Mouse (Mus musculus) spleen, adult 2 months (tissue): ENCODE results near the gene Arntl.

Source experiments
- CTCF ChIP-seq: fragments of 200-500 bp; IDR thresholded peaks from 2 replicates; pipeline ENCODE4 v1.5.1; 2011; ENCODE audit warnings: mild to moderate bottlenecking, inconsistent platforms; ENCODE audit not compliant: insufficient read depth, insufficient read length, insufficient replicate concordance; ENCODE audit errors: extremely low read depth
- POLR2A ChIP-seq: fragments of 200-500 bp; IDR thresholded peaks from 2 replicates; pipeline ENCODE4 v1.6.1; 2011; ENCODE audit warnings: low read depth, low read length, inconsistent platforms

GRCm38 (mm10) chr7:113292193-113292592 is 84.9 kb downstream of the Arntl start:
- TF ChIP-seq CTCF (no peak), POLR2A (no peak)
